Mouse (Mus musculus) adrenal gland, postnatal 36 days (tissue): ENCODE results near the gene Nek9. TPM values are rescaled to one million over a fixed set of nuclear protein-coding genes. Genes with fewer than 3 reads are reported as not detected.

Experiments
- DNase-seq, 2 experiments: peaks; one replicate each; pipeline ENCODE4 v3.0.0; 2021; ENCODE audit warnings: mixed read lengths in 1 of 2
- long read RNA-seq, 2 experiments: library from polyadenylated mRNA; stranded (forward); transcript quantifications; one replicate each; pipeline ENCODE4 v2.0.0; 2021; ENCODE audit warnings: borderline sequencing depth in 2 of 2
- total RNA-seq, 2 experiments: library from RNA; stranded (reverse); gene quantifications; 2 replicates each; pipeline ENCODE4 v1.2.3; 2021

The Nek9 gene
- 10 to 100 TPM; 91.1 to 94.2 TPM for total RNA-seq
- long read RNA-seq, experiment 1, full-length matches to known transcripts, result 8 of 22 reads
- long read RNA-seq, experiment 1, partial matches to known transcripts, result 3 of 22 reads
- long read RNA-seq, experiment 1, other reads (novel, unspliced or antisense), result 11 of 22 reads
- long read RNA-seq, experiment 2, full-length matches to known transcripts, result 2 of 13 reads
- long read RNA-seq, experiment 2, partial matches to known transcripts, result 5 of 13 reads
- long read RNA-seq, experiment 2, other reads (novel, unspliced or antisense), result 6 of 13 reads

DNA sequence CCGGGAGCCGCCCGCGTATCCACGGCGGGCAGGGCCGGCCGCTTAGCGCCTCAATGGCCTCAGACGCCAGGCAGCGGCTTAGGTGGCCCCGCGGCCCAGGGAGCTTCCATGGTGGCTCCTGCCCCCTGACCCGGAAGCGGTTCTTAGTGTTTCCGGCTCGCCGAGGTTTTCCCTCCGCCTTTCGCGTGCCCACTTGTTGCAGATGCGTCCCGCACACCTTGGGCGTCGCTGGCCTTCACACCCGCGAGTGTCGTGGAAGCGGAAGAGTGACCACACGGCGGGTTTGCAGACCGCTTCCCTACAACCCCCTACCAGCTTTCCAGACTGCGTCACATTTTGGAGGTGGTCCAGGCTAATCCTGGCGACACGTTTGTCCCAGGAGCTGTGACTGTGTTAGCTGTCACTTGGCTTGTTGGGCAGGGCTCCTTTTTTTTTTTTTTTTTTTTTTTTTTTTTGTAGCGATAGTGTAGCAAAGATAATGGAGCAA lies at the start of gene Nek9:
Nek9 (minus strand) TSS at position 120 of the 487 bp plus-strand sequence.
- peak; percentile 96 for DNase-seq

- DNase-seq, result no peak
Measured at GRCm38 (mm10) chr12:85385995-85386375, 46.8 kb upstream of the Nek9 start.

GRCm38 (mm10) chr12:85385329-85385994 lies 46.3 kb upstream of the Nek9 start:
- DNase-seq, result no peak

DNA sequence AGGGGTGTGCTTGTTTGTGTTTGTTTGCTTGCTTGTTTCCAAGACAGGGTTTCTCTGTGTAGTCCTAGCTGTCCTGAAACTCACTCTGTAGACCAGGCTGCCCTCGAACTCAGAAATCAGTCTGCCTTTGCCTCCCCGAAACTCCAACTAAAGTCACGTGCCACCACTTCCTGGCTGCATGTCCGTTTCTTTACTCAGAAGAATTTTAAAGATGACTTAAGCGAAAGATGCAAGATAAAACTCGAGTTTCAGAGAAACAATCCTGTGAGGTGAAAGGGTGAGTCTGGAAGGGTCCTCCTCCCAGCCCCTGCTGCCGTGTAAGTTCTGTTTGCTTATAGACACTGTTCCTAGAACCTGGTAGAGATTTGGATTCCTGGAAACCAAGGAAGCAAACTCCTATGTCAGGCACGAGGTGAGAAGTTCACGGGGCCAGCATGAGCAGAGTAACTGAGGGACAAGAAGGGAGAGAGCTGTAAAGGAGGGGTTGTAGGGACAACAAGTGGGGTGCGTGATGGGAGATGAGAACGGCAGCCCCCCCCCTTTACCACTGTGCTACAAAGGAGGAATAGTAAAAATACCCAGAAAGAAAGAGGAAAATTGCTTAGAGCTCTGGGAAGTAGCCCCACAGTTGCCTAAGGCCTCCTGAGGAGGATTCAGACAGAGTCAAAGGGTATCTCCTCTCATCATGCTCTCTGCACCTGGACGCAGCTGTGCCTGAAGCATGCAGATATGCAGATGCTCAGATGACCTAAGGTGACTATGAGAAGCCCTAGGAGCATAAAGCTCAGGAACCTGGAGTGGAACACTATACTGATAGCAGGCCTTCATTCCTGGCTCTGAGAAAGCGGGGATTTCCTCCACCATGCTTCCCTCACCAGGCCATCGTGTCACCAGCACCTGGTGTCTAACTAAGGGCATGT lies 43.9 kb upstream of the Nek9 start:
- DNase-seq, result no peak

GRCm38 (mm10) chr12:85381570-85381969 lies 42.4 kb upstream of the Nek9 start:
- no peak for DNase-seq

DNA sequence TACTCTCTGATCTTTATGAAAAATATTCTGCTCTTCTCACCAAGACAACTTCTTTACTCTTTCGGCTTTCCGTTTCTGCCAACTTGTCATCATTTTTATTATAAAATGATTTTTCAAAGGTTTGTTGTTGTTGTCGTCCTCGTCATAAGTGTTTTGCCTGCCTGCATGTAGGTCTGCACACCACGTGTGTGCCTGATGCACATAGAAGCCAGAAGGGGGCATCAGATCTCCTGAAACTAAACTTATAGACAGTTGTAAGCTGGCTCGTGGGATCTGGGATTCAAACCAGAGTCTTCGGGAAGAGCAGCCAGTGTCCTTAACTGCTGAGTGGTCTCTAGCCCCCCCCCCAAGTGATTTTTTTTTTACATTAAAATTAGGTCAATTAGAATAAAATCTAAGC lies 41.8 kb upstream of the Nek9 start:
- DNase-seq, result no peak

DNA sequence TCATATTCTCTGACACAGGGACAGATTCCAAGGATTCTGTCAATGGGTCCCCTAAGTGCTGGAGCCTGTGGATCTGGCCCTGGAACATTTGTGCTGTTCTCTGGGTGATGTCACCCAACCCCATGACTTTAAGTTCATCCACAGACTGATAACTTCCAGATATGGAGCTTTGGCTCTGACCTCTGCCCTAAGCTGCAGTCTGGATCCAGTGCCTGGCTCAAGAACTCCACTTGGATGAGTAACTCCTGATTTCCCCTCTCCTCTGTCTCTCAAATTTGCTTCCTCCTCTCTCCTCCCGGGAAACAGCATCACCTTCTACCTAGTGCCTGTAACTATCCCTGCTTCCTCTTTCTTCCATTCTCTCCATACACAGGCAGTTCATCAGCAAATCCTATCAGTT lies 41.1 kb upstream of the Nek9 start:
- DNase-seq, result no peak

DNA sequence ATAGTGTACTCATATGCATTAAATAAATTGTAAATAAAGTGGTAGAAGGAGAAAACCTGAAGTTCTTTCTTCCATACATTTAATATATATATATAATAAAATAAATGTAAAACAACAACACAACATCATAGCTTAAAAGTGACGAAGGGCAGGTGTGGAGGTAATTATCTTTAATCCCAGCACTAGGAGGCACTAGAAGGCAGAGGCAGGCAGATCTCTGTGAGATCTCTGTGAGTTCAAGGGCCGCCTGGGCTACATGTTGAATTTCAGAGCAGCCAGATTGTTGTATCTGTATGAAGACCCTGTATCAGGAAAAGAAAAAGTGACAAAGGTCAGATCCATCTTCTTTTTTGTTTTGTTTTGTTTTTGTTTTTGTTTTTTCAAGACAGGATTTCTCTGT lies 39.1 kb upstream of the Nek9 start:
- no peak for DNase-seq

- DNase-seq, result peak; percentile 92 to 93
Measured at GRCm38 (mm10) chr12:85374561-85375272, 35.6 kb upstream of the Nek9 start, which contains the start of gene Tmed10. Gene Tmed10 (minus strand): TSS chr12:85374847.

- peak; percentile 86 to 90 for DNase-seq
Measured at GRCm38 (mm10) chr12:85373591-85374560, 34.7 kb upstream of the Nek9 start.

DNA sequence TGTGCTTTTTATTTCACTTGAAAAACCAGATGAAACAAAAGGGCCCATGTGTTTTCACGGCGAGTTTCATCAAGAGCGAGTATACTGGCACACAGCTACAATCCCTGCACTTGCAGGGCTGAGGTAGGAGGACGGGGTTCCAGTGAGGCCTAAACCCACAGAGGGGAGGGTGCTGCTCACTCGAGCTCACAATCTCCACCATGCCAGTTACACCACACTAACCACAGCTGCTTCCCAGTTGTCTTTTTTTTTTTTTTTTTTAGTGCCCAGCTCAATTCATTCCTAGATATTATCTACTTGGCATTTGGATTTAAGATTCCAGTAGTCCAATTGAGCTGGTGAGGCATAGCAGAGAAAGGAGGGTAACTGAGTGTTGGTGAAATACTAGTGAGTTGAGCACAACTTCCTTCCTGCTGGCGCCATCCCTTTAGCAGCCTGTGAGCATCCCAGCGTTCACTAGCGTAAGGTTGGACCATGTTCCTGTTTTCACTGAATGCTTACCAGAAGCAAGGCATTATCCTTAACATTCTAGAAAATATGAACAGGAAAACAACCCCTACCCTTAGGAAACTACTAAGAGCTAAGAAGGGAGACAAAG lies 33.0 kb upstream of the Nek9 start:
- DNase-seq, result no peak

DNA sequence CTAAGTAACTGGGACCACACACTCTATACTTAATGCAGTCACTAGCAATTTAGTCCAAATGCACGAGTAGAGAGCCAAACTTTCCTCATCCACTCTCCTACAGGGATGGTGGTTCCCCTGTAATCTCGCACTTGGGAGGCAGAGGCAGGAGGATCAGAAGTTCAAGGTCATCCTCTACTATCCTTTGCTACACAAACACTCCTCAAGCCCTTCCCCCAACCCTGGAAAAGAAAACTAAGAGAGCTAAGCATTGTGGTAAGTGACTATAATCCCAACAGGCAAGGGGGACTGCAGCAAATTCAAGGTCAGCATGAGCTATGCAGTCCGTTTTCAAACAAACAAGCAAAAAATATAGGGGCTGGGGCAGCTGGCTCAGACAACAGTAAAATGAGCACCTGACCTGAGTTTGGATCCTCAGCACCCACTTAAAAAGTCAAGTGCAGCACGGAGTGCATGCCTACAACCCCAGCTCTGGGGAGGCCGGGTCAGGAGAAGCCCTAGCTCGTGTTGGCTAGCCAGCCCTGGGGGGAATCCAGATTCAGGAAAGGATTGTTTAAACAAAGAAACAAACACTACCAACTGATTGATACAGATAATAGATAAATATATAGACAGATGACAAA lies 29.4 kb upstream of the Nek9 start:
- no peak for DNase-seq

DNA sequence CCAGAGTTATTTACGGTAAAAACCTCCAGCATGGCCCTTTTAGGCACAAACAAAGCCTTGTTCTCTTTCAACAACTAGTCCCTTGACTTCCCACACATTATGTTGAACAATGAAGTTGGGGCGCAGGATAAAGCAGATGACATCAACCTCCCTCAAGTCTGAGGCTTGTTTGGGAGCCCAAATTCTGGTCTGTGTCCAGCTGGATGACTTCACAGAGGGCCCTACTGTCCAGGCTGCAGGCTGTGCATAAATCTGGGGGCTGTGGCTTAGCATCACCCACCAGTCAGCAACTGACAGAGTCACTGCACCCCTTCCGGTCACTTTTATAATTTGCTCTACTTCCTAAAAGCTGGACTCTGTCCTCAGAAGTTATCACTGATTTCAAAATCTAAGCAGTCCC lies 27.1 kb upstream of the Nek9 start:
- peak in 1 of 2 experiments; percentile 28 for DNase-seq

DNA sequence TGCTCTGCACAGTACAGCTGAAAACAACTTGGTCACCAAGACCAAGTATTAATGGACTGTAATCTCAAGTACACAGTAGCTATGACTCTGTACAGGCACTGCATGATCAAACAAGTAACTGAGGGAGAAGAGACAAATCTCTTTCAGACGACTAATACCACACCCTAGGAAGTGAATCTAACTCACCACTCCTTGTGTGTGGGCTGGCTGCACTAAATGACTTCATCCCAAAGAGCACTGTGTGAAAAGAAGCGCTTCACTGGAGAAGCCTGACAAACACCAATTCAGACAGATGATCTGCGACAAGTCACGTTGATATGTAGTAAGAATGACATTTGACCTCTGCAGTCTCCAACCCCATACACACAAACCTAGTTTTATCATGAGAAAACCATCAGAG lies 23.3 kb upstream of the Nek9 start:
- DNase-seq, result no peak

DNA sequence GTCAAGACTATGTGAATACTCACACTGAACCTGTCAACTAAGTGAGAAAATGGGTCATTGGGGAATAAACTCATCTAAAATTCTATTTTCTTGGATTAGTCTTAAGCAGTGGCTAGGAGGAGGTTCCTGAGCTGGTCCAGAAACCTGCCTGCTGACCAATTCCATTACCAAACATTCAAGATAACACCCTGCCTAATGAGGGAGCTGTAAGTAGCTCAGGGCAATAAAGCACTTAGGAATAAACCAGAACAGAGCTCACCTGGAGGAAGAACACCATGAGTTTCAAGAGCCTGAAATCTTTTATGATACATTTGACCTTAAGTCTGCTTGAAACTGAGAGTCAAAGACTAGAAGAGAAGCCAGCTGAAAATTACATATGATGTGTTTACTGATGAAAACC lies 22.4 kb upstream of the Nek9 start:
- DNase-seq, result no peak

GRCm38 (mm10) chr12:85361165-85361564 lies 22.0 kb upstream of the Nek9 start:
- DNase-seq, result no peak

GRCm38 (mm10) chr12:85354061-85354460 lies 14.9 kb upstream of the Nek9 start:
- DNase-seq, result no peak

DNA sequence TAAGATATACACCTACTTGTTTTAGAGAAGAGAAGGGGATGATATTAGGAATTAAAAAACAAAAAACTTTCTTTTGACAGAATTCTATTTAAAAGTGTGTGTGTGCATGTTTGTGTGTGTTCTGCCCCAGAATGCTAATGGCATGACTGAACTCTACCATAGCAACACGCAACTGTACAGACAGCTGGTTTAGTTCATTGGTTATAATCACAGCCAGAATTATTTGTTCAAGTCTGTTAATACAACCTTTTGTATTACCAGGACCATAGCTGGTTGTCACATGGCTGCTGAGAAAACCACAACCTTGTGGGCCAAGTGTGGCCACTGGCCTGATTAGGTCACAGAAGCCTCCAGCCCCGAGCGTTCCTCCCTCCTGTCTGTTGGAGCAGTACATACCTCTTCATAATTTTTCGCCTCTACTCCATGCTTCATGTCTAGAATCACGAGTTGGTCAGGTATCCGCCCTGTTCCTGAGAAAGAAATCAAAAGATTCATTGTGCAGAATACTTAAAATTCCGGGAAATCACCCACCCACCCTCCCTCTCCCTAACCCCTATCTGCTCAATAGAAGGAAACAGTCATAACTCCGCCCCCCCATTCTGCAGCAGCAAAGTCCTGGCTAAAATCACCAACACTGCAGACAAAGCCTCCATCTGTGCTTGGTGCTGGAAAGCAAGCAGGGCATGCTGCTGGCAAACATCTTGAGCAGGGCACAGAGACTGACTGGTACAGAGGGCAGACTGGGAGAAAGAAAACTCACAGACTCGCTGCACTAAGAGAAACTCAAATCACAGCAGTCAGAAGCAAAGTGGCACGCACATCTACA lies 11.5 kb upstream of the Nek9 start:
- peak in 1 of 2 experiments; percentile 25 for DNase-seq

DNA sequence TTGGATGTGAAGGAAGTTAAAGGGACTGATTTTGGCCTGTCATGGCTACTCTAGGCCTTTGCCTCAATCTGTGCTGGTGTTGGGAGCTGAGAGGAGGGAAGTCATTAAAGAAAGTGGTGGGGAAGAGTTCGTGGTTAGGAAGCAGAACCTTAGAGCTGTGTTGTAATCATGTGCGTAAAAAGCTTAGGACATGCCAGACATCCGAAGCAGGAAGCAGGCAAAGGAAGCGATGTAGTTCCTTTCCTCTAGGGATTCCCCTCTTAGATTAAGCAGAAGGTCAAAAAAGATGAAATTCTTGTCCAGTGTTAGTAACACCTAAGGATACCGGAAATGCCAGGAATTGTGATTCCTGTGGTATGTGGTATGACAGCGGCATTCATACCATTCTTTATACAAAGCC lies 9.2 kb upstream of the Nek9 start:
- DNase-seq, result no peak
